Mouse (Mus musculus) hindbrain, embryonic 13.5 days (tissue): Measurements from ENCODE around the gene Lhx9. TPM values are rescaled to one million over a fixed set of nuclear protein-coding genes. Genes with fewer than 3 reads are reported as not detected.

Source experiments
- polyA plus RNA-seq: library from polyadenylated mRNA; unstranded; fragments of >200 nt; fragmentation: Nextera tagmentation; extraction: Ambion mirVana; gene quantifications from 2 replicates; pipeline ENCODE4 v1.2.1, GENCODE M21; 2015

The Lhx9 gene
- polyA plus RNA-seq, 1 experiment from 2014 or later, result 20.5 TPM

Other genes starting within 250 kb of the Lhx9 start
- 13.1 and 13.8 TPM in 2 replicates for gene Nek7, start 228.4 kb downstream of the Lhx9 start, polyA plus RNA-seq
- gene 2310009B15Rik, start 8.3 kb upstream of the Lhx9 start, polyA plus RNA-seq, result 35.4 and 37.1 TPM in 2 replicates
- 10.6 and 11.1 TPM in 2 replicates for gene Dennd1b, start 114.9 kb upstream of the Lhx9 start, polyA plus RNA-seq